26 mouse cellular contexts compared by ENCODE assay signal in the genomic region with DNA sequence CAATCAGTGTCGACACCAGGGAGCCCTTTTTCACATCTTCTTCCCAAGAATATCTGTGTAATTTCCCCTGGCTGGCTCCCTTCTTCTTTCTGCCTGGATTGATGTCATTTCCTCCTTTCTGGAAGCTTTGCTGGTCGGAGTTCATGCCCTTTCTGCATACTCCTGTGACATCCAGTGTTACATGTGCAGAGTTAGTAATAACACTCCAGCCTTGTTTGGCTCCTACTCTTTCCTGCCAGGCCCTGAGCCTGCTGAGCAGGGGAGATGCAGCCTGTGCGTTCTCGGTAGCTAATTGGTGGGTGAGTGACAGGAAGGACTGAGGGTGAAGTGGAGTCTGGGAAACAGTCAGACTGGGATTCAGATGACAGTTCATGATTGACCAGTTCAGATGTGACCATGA. TPM values are rescaled to one million over a fixed set of nuclear protein-coding genes. Genes with fewer than 3 reads are reported as not detected.
DNase-seq lines count a peak whose midpoint lies in the region; ATAC-seq and TF ChIP-seq lines count a peak whose summit lies in the region.
"Had no signal": no experiment of that assay in that cellular context is flagged by ENCODE, and none has a peak within 500 bp of the region (broad histone marks: within the 10 kb centered on the region; RNA-seq: fewer than 3 reads in every experiment).

No protein-coding gene starts in this region.

- H3K4me1 ChIP-seq in heart, embryonic 12.5 days (replicated peaks): peaks cover 3% of the 10 kb centered on the region; the same call in 1 of the 2 replicates
- no peaks in the 10 kb centered on the region for H3K4me1 ChIP-seq in kidney, adult 2 months (ENCODE audit: control insufficient read depth, insufficient read depth, low read length)
- H3K4me1 ChIP-seq in kidney, embryonic 15.5 days: no peaks in the 10 kb centered on the region
- H3K4me1 ChIP-seq in heart, postnatal 0 days (ENCODE audit: control insufficient read depth, insufficient read depth): no peaks in the 10 kb centered on the region
- H3K4me1 ChIP-seq: hindbrain, embryonic 15.5 days; limb, embryonic 12.5 days; midbrain, embryonic 10.5 days; neural tube, embryonic 13.5 days had no signal

- no peak overlapping the region for H3K4me2 ChIP-seq in heart, embryonic 12.5 days
- no peak overlapping the region for H3K4me2 ChIP-seq in kidney, embryonic 15.5 days
- no peak overlapping the region for H3K4me2 ChIP-seq in heart, postnatal 0 days (ENCODE audit: low read depth, low read length)
- H3K4me2 ChIP-seq: hindbrain, embryonic 15.5 days; limb, embryonic 12.5 days; neural tube, embryonic 13.5 days had no signal

- TF ChIP-seq CTCF in kidney, adult 2 months (conservative IDR thresholded peaks at IDR 0.05; ENCODE audit: insufficient read depth, insufficient read length, low read depth, low read length): no peak
- TF ChIP-seq CTCF in heart, postnatal 0 days (IDR thresholded peaks at IDR 0.05; ENCODE audit: low read depth): no peak

- H3K4me3 ChIP-seq in heart, embryonic 12.5 days: no peak overlapping the region
- no peak overlapping the region for H3K4me3 ChIP-seq in kidney, adult 2 months (ENCODE audit: insufficient read depth, low read depth, low read length)
- no peak overlapping the region for H3K4me3 ChIP-seq in kidney, embryonic 15.5 days (replicated peaks)
- H3K4me3 ChIP-seq in heart, postnatal 0 days (ENCODE audit: low read depth, low read length): no peak overlapping the region
- H3K4me3 ChIP-seq: hindbrain, embryonic 15.5 days; limb, embryonic 12.5 days; midbrain, embryonic 10.5 days; myocyte; neural tube, embryonic 13.5 days had no signal

- H3K27me3 ChIP-seq in heart, embryonic 12.5 days (replicated peaks): no peaks in the 10 kb centered on the region
- no peaks in the 10 kb centered on the region for H3K27me3 ChIP-seq in kidney, adult 2 months (replicated peaks; ENCODE audit: control insufficient read depth, insufficient read depth, low read length)
- no peaks in the 10 kb centered on the region for H3K27me3 ChIP-seq in kidney, embryonic 15.5 days
- no peaks in the 10 kb centered on the region for H3K27me3 ChIP-seq in heart, postnatal 0 days (ENCODE audit: control insufficient read depth, insufficient read depth, low read length)
- H3K27me3 ChIP-seq: CH12.LX; hindbrain, embryonic 15.5 days; limb, embryonic 12.5 days; neural tube, embryonic 13.5 days; Patski had no signal

- no peak overlapping the region for H3K9ac ChIP-seq in heart, embryonic 12.5 days
- no peak overlapping the region for H3K9ac ChIP-seq in kidney, embryonic 15.5 days
- no peak overlapping the region for H3K9ac ChIP-seq in heart, postnatal 0 days (replicated peaks; ENCODE audit: low read depth, low read length)
- H3K9ac ChIP-seq: hindbrain, embryonic 15.5 days; limb, embryonic 12.5 days; liver, embryonic 14.5 days; neural tube, embryonic 13.5 days had no signal

- no peak for TF ChIP-seq EP300 in heart, postnatal 0 days (IDR thresholded peaks at IDR 0.05; ENCODE audit: low read depth)

- no peak overlapping the region for H3K27ac ChIP-seq in heart, embryonic 12.5 days (ENCODE audit: poor library complexity, severe bottlenecking)
- H3K27ac ChIP-seq in kidney, adult 2 months (ENCODE audit: insufficient read depth, low read depth, low read length): no peak overlapping the region
- H3K27ac ChIP-seq in kidney, embryonic 15.5 days: no peak overlapping the region
- 0 out of 2 replicates have a peak overlapping the region, but pooled peaks have one; percentile 19 for H3K27ac ChIP-seq in heart, postnatal 0 days (ENCODE audit: low read depth)
- H3K27ac ChIP-seq: hindbrain, embryonic 15.5 days; limb, embryonic 12.5 days; liver, embryonic 14.5 days; midbrain, embryonic 10.5 days; neural tube, embryonic 13.5 days had no signal

- ATAC-seq in heart, embryonic 12.5 days (ENCODE audit: insufficient number of reproducible peaks, low FRiP score): no peak; the same call in 1 of the 2 replicates
- ATAC-seq in kidney, embryonic 15.5 days (replicated peaks; ENCODE audit: low FRiP score): no peak
- peak; percentile 47; the same call in 1 of the 2 replicates for ATAC-seq in heart, postnatal 0 days (ENCODE audit: insufficient read depth, low read depth)
- ATAC-seq: forebrain, embryonic 16.5 days; midbrain, embryonic 16.5 days; Patski had no signal

- no peaks in the 10 kb centered on the region for H3K9me3 ChIP-seq in heart, embryonic 12.5 days (replicated peaks)
- no peaks in the 10 kb centered on the region for H3K9me3 ChIP-seq in kidney, embryonic 15.5 days (replicated peaks)
- H3K9me3 ChIP-seq in heart, postnatal 0 days (replicated peaks; ENCODE audit: control insufficient read depth, low read length): no peaks in the 10 kb centered on the region
- H3K9me3 ChIP-seq: G1E; hindbrain, embryonic 15.5 days; limb, embryonic 12.5 days; midbrain, embryonic 10.5 days; neural tube, embryonic 13.5 days had no signal

- 40% methylated on average over 4 of the region's 4 CpGs for WGBS in heart, embryonic 12.5 days
- 52% methylated on average over 4 of the region's 4 CpGs for WGBS in kidney, adult 2 months
- 55% methylated on average over 4 of the region's 4 CpGs for WGBS in kidney, embryonic 15.5 days
- WGBS in heart, postnatal 0 days: 38% methylated on average over 4 of the region's 4 CpGs

- peak; percentile 22 to 51 for DNase-seq in heart, adult 9 months (ENCODE audit: low spot score in 2 of 2)
- DNase-seq in kidney, adult 2 months: peak; percentile 50
- DNase-seq in adipocyte (ENCODE audit: low spot score): peak; percentile 72
- peak; percentile 25 for DNase-seq in heart, postnatal 0 days (ENCODE audit: low spot score)
- no peak for DNase-seq in ovary, adult 18-20 months (ENCODE audit: low spot score)
- DNase-seq in c-Kit-positive CD71-positive TER-119-positive erythroid progenitor cells, embryonic 14.5 days (ENCODE audit: low spot score): no peak
- DNase-seq: adrenal gland, adult 8-10 months; B cell, adult 2 months; cerebellum, adult 8-10 months; cerebellum, postnatal 36 days; gastrocnemius, postnatal 14 days; kidney, postnatal 36 days; thymus, postnatal 14 days had no signal

- no peak for TF ChIP-seq POLR2A in kidney, adult 2 months (IDR thresholded peaks at IDR 0.05; ENCODE audit: low read depth, low read length)

- peaks cover 28% of the 10 kb centered on the region for H3K36me3 ChIP-seq in heart, embryonic 12.5 days
- peaks cover 1% of the 10 kb centered on the region; the same call in 1 of the 2 replicates for H3K36me3 ChIP-seq in kidney, adult 2 months (ENCODE audit: control insufficient read depth, insufficient read depth, low read length)
- H3K36me3 ChIP-seq in kidney, embryonic 15.5 days: peaks cover 53% of the 10 kb centered on the region
- H3K36me3 ChIP-seq in heart, postnatal 0 days (replicated peaks; ENCODE audit: control insufficient read depth, insufficient read depth, low read length): peaks cover 35% of the 10 kb centered on the region

RNA-seq across cellular contexts. Expression of a gene that starts 31.4 kb away (rescaled TPM):
- 33.1 and 34.6 TPM in 2 replicates for polyA plus RNA-seq in heart, embryonic 12.5 days (2016; fragmentation: Nextera tagmentation; extraction: Ambion mirVana)
- polyA plus RNA-seq in kidney, adult 2 months (2012; rRNA removed): 179 and 182 TPM in 2 replicates
- polyA plus RNA-seq in kidney, embryonic 15.5 days (2015; fragmentation: Nextera tagmentation; extraction: Ambion mirVana): 74.5 and 77.7 TPM in 2 replicates
- total RNA-seq in heart, postnatal 0 days (2014; rRNA removed; ENCODE audit: low replicate concordance): 42.6 and 51.0 TPM in 2 replicates
- 26.7 and 28.0 TPM in 2 replicates for polyA plus RNA-seq in heart, postnatal 0 days (2015; fragmentation: Nextera tagmentation; extraction: Ambion mirVana)

Comparison
In these comparisons a context has a peak if more than half of its experiments do, and no peak if none do; other contexts are left out.
1. DNase-seq: peak in heart, adult 9 months (2 of 2), kidney, adult 2 months (single experiment), adipocyte (single experiment) and heart, postnatal 0 days (single experiment); none in ovary, adult 18-20 months (single experiment) and c-Kit-positive CD71-positive TER-119-positive erythroid progenitor cells, embryonic 14.5 days (single experiment).